Mouse (Mus musculus) embryonic facial prominence, embryonic 13.5 days (tissue): ENCODE measurements at regions not wholly inside any gene's neighbourhood (a gene's known extent, or its start where the extent isn't known, plus 50 kb on each side); places are given as distances from the start of the nearest gene placed in this dataset.

Experiments
- ATAC-seq: fragments of 200-750 bp; cut with Nextera tagmentation; 2 replicates; pipeline ENCODE4 v1.8.0; 2017; ENCODE audit warnings: low read depth; ENCODE audit not compliant: insufficient number of reproducible peaks, insufficient read depth, low FRiP score, low TSS enrichment
- H3K27ac ChIP-seq: fragments of 300-500 bp; sonication (generic); 2 replicates; pipeline ENCODE4 v1.5.1; 2015; ENCODE audit warnings: moderate library complexity, mild to moderate bottlenecking, inconsistent platforms
- H3K27me3 ChIP-seq: fragments of 300-500 bp; sonication (generic); 2 replicates; pipeline ENCODE4 v1.6.1; 2015; ENCODE audit warnings: mild to moderate bottlenecking, inconsistent platforms
- H3K36me3 ChIP-seq: fragments of 300-500 bp; sonication (generic); 2 replicates; pipeline ENCODE4 v1.6.1; 2015; ENCODE audit warnings: mild to moderate bottlenecking, inconsistent platforms
- H3K4me1 ChIP-seq: fragments of 300-500 bp; sonication (generic); 2 replicates; pipeline ENCODE4 v1.6.1; 2015; ENCODE audit warnings: inconsistent platforms
- H3K4me2 ChIP-seq: fragments of 300-500 bp; sonication (generic); 2 replicates; pipeline ENCODE4 v1.6.1; 2015; ENCODE audit warnings: moderate library complexity, mild to moderate bottlenecking, inconsistent platforms
- H3K4me3 ChIP-seq: fragments of 300-500 bp; sonication (generic); 2 replicates; pipeline ENCODE4 v1.5.1; 2015; ENCODE audit warnings: mild to moderate bottlenecking, inconsistent platforms
- H3K9ac ChIP-seq: fragments of 300-500 bp; sonication (generic); 2 replicates; pipeline ENCODE4 v1.6.1; 2015; ENCODE audit warnings: mild to moderate bottlenecking, inconsistent platforms
- H3K9me3 ChIP-seq: fragments of 300-500 bp; sonication (generic); 2 replicates; pipeline ENCODE4 v1.6.1; 2016; ENCODE audit warnings: inconsistent platforms
- WGBS: fragments of 180-500 bp; shearing (Covaris S2); methylation state at CpG from one replicate; pipeline ENCODE4 v1.1.7; 2015; ENCODE audit warnings: mixed read lengths; 5-methylcytosine and 5-hydroxymethylcytosine counted together

- no peak for ATAC-seq
Observed at GRCm38 (mm10) chr13:35079685-35080084, 52.8 kb upstream of the Eci2 start.

GRCm38 (mm10) chr13:35085386-35085785, 58.5 kb upstream of the Eci2 start:
- 69% methylated on average over 3 of the region's 3 CpGs for WGBS
- H3K27me3 ChIP-seq = no peaks in the 10 kb centered on the region
- H3K4me2 ChIP-seq = no peak overlapping the region
- H3K4me3 ChIP-seq = no peak overlapping the region
- no peak overlapping the region for H3K9ac ChIP-seq
- no peaks in the 10 kb centered on the region for H3K36me3 ChIP-seq
- H3K9me3 ChIP-seq = no peaks in the 10 kb centered on the region
- no peaks in the 10 kb centered on the region for H3K4me1 ChIP-seq
- H3K27ac ChIP-seq = no peak overlapping the region
- no peak for ATAC-seq

More at GRCm38 (mm10) chr13:35079685-35080084, 52.8 kb upstream of the Eci2 start:
- Histone ChIP-seq H3K36me3 (no peaks in the 10 kb centered on the region), H3K9ac (no peak overlapping the region), H3K27me3 (no peaks in the 10 kb centered on the region), H3K4me2 (no peak overlapping the region), H3K4me1 (no peaks in the 10 kb centered on the region), H3K9me3 (no peaks in the 10 kb centered on the region), H3K4me3 (no peak overlapping the region), H3K27ac (no peak overlapping the region)
- 69% methylated on average over 2 of the region's 2 CpGs for WGBS

GRCm38 (mm10) chr13:35087246-35088040, 60.5 kb upstream of the Eci2 start:
- no peak for ATAC-seq
- Histone ChIP-seq H3K4me1 (no peaks in the 10 kb centered on the region), H3K27me3 (no peaks in the 10 kb centered on the region), H3K27ac (no peak overlapping the region), H3K9ac (no peak overlapping the region), H3K9me3 (no peaks in the 10 kb centered on the region), H3K4me2 (no peak overlapping the region), H3K36me3 (no peaks in the 10 kb centered on the region), H3K4me3 (no peak overlapping the region)
- 79% methylated on average over 6 of the region's 6 CpGs for WGBS

GRCm38 (mm10) chr13:35091155-35091554, 64.3 kb upstream of the Eci2 start:
- no peak for ATAC-seq
- 86% methylated on average over 3 of the region's 3 CpGs for WGBS
- H3K9ac ChIP-seq = no peak overlapping the region
- H3K9me3 ChIP-seq = 0 out of 2 replicates have a peak, but pooled peaks cover 3% of the 10 kb centered on the region
- H3K36me3 ChIP-seq = no peaks in the 10 kb centered on the region
- no peak overlapping the region for H3K4me2 ChIP-seq
- H3K27ac ChIP-seq = no peak overlapping the region
- no peaks in the 10 kb centered on the region for H3K4me1 ChIP-seq
- no peak overlapping the region for H3K4me3 ChIP-seq
- H3K27me3 ChIP-seq = no peaks in the 10 kb centered on the region

- Histone ChIP-seq H3K9me3 (no peaks in the 10 kb centered on the region), H3K27me3 (no peaks in the 10 kb centered on the region), H3K9ac (no peak overlapping the region), H3K4me3 (no peak overlapping the region), H3K36me3 (no peaks in the 10 kb centered on the region), H3K4me1 (no peaks in the 10 kb centered on the region), H3K4me2 (no peak overlapping the region), H3K27ac (no peak overlapping the region)
- no peak for ATAC-seq
- WGBS = 26% methylated on average over 1 of the region's 1 CpGs
Observed at GRCm38 (mm10) chr13:35119782-35120181, 92.9 kb upstream of the Eci2 start.

GRCm38 (mm10) chr13:35129475-35129874, 102.6 kb upstream of the Eci2 start:
- no peak overlapping the region for H3K4me3 ChIP-seq
- no peaks in the 10 kb centered on the region for H3K36me3 ChIP-seq
- 70% methylated on average over 2 of the region's 2 CpGs for WGBS
- no peaks in the 10 kb centered on the region for H3K4me1 ChIP-seq
- no peaks in the 10 kb centered on the region for H3K27me3 ChIP-seq
- H3K4me2 ChIP-seq = no peak overlapping the region
- H3K27ac ChIP-seq = no peak overlapping the region
- no peaks in the 10 kb centered on the region for H3K9me3 ChIP-seq
- H3K9ac ChIP-seq = no peak overlapping the region
- no peak for ATAC-seq

GRCm38 (mm10) chr13:35131272-35132185, 104.6 kb upstream of the Eci2 start:
- Histone ChIP-seq H3K4me2 (no peak overlapping the region), H3K9ac (no peak overlapping the region), H3K27ac (no peak overlapping the region), H3K4me1 (no peaks in the 10 kb centered on the region), H3K27me3 (no peaks in the 10 kb centered on the region), H3K9me3 (no peaks in the 10 kb centered on the region), H3K4me3 (no peak overlapping the region), H3K36me3 (no peaks in the 10 kb centered on the region)
- ATAC-seq = no peak
- WGBS = 70% methylated on average over 8 of the region's 8 CpGs

GRCm38 (mm10) chr13:35151629-35152028, 124.7 kb upstream of the Eci2 start:
- H3K4me2 ChIP-seq = no peak overlapping the region
- H3K4me3 ChIP-seq = no peak overlapping the region
- 77% methylated on average over 1 of the region's 1 CpGs for whole genome bisulfite sequencing
- no peaks in the 10 kb centered on the region for H3K27me3 ChIP-seq
- H3K9me3 ChIP-seq = no peaks in the 10 kb centered on the region
- no peak overlapping the region for H3K27ac ChIP-seq
- H3K4me1 ChIP-seq = no peaks in the 10 kb centered on the region
- no peak overlapping the region for H3K9ac ChIP-seq
- no peak for ATAC-seq
- no peaks in the 10 kb centered on the region for H3K36me3 ChIP-seq

GRCm38 (mm10) chr13:35159456-35159855, 132.6 kb upstream of the Eci2 start:
- H3K9ac ChIP-seq = no peak overlapping the region
- no peak overlapping the region for H3K4me3 ChIP-seq
- H3K4me1 ChIP-seq = no peaks in the 10 kb centered on the region
- H3K4me2 ChIP-seq = no peak overlapping the region
- H3K27me3 ChIP-seq = no peaks in the 10 kb centered on the region
- 74% methylated on average over 3 of the region's 3 CpGs for WGBS
- ATAC-seq = no peak
- H3K36me3 ChIP-seq = no peaks in the 10 kb centered on the region
- no peak overlapping the region for H3K27ac ChIP-seq
- H3K9me3 ChIP-seq = no peaks in the 10 kb centered on the region

GRCm38 (mm10) chr13:35160767-35161166, 133.9 kb upstream of the Eci2 start:
- no peaks in the 10 kb centered on the region for H3K36me3 ChIP-seq
- WGBS = 29% methylated on average over 2 of the region's 2 CpGs
- no peak overlapping the region for H3K4me3 ChIP-seq
- H3K9ac ChIP-seq = no peak overlapping the region
- no peaks in the 10 kb centered on the region for H3K4me1 ChIP-seq
- no peak for ATAC-seq
- no peaks in the 10 kb centered on the region for H3K27me3 ChIP-seq
- H3K4me2 ChIP-seq = no peak overlapping the region
- H3K27ac ChIP-seq = no peak overlapping the region
- H3K9me3 ChIP-seq = no peaks in the 10 kb centered on the region

GRCm38 (mm10) chr13:35166080-35166479, 139.2 kb upstream of the Eci2 start:
- H3K9me3 ChIP-seq = no peaks in the 10 kb centered on the region
- WGBS = 51% methylated on average over 5 of the region's 5 CpGs
- no peak overlapping the region for H3K27ac ChIP-seq
- H3K4me3 ChIP-seq = no peak overlapping the region
- no peaks in the 10 kb centered on the region for H3K4me1 ChIP-seq
- H3K9ac ChIP-seq = no peak overlapping the region
- ATAC-seq = no peak
- no peaks in the 10 kb centered on the region for H3K36me3 ChIP-seq
- H3K4me2 ChIP-seq = no peak overlapping the region
- H3K27me3 ChIP-seq = no peaks in the 10 kb centered on the region
